Mouse (Mus musculus): ENCODE measurements at regions not wholly inside any gene's neighbourhood (a gene's known extent, or its start where the extent isn't known, plus 50 kb on each side); places are given as distances from the start of the nearest gene placed in this dataset.

DNA sequence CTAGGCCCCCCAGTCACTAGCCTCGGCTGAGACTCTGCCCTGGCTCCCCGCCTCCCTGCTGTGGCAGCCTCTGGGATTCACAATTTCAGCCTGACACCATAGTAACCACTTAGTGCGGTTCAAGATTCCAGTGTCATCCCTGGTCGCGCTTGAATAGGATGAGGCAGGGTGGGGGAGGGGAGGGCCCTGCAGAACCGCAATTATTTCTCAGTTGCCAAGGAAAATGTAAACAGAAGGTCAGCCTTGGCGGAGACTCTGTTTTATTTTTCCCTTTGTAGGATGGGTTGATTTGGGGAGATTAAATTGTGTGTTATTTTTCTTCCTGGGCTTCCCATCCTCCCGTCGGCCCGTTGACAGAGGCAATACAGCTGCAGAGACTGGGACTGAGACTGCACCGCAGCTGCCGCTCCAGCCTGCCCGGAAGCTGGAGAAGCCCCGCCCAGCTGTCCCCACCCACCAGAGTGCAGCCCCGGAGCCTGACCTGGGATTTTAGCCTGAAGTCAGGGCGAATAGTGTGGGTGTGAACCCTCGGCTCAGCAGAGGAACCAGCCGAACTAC is 106.6 kb downstream of the Tpra1 start:
- WGBS = 3% methylated on average over 18 of the region's 18 CpGs
- peak; percentile 73 to 74 for DNase-seq
- peak overlapping the region; percentile 53; the same call in 1 of the 2 replicates for H3K27ac ChIP-seq
- no peaks in the 10 kb centered on the region for H3K79me2 ChIP-seq (replicated peaks; ENCODE audit: control insufficient read depth, insufficient read depth, low read length)
- no peaks in the 10 kb centered on the region for H3K27me3 ChIP-seq (ENCODE audit: control insufficient read depth, insufficient read depth, low read length)
- no peak overlapping the region for H3K9ac ChIP-seq (ENCODE audit: low read depth, low read length)
- peak overlapping the region; percentile 26; the same call in 1 of the 2 replicates for H3K4me3 ChIP-seq
- no peaks in the 10 kb centered on the region for H3K36me3 ChIP-seq (ENCODE audit: control insufficient read depth, insufficient read depth, low read length)
- TF ChIP-seq POLR2A (IDR thresholded peaks at IDR 0.05; ENCODE audit: insufficient read depth, low read depth, low read length) = 0 out of 2 replicates have a peak, but pooled peaks have one; percentile 34
- 0 out of 2 replicates have a peak, but pooled peaks have one; percentile 15 for TF ChIP-seq EP300 (IDR thresholded peaks at IDR 0.05; ENCODE audit: insufficient read depth, low read depth, low read length)
- TF ChIP-seq CTCF (IDR thresholded peaks at IDR 0.05) = no peak
- intact Hi-C loops (cut with DNase I) = no loop called here
- H3K4me1 ChIP-seq (ENCODE audit: control insufficient read depth, insufficient read depth, low read length) = peaks cover 5% of the 10 kb centered on the region

DNA sequence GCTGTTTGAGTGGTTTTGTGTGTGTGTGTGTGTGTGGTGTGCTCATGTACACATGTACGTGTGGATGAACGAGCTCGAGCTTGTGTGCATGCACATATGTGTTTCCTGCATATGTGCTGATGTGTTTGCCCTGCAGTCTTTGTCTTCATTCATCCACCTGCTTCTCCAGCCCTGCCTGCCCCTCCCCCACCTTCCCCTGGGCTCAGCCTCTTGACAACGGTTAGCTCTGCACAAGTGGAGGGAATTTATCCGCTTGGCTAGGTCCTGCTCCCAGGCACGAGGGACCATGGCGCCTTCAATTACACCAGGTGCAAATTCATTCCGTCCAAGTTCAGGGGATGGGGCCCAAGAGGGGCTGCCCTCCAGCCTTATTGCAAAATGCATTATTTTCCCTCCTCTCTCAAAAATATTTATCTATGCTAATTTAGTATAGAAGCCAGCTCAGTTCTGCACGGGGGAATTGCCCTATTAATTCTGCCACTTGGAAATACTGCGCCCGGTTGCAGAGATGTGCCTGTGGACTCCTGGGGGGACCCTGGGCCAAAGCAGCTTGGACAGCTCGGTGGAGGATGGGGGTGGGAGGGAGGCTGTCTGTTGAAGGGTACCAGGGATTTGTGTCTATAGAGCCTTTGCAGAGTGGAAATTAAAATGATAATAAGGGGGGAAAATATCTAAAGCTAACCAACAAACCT is 111.1 kb downstream of the Tpra1 start:
- TF ChIP-seq POLR2A (IDR thresholded peaks at IDR 0.05; ENCODE audit: insufficient read depth, low read depth, low read length) = no peak
- no peak for TF ChIP-seq CTCF (IDR thresholded peaks at IDR 0.05)
- no peak for TF ChIP-seq EP300 (IDR thresholded peaks at IDR 0.05; ENCODE audit: insufficient read depth, low read depth, low read length)
- Histone ChIP-seq H3K9ac (ENCODE audit: low read depth, low read length) (no peak overlapping the region), H3K4me3 (no peak overlapping the region), H3K79me2 (replicated peaks; ENCODE audit: control insufficient read depth, insufficient read depth, low read length) (no peaks in the 10 kb centered on the region), H3K27ac (no peak overlapping the region), H3K36me3 (ENCODE audit: control insufficient read depth, insufficient read depth, low read length) (no peaks in the 10 kb centered on the region), H3K4me1 (ENCODE audit: control insufficient read depth, insufficient read depth, low read length) (peaks cover 5% of the 10 kb centered on the region; the same call in 1 of the 2 replicates), H3K27me3 (ENCODE audit: control insufficient read depth, insufficient read depth, low read length) (no peaks in the 10 kb centered on the region)
- intact Hi-C loops (cut with DNase I) = no loop called here
- 62% methylated on average over 12 of the region's 12 CpGs for WGBS
- no peak for DNase-seq

DNA sequence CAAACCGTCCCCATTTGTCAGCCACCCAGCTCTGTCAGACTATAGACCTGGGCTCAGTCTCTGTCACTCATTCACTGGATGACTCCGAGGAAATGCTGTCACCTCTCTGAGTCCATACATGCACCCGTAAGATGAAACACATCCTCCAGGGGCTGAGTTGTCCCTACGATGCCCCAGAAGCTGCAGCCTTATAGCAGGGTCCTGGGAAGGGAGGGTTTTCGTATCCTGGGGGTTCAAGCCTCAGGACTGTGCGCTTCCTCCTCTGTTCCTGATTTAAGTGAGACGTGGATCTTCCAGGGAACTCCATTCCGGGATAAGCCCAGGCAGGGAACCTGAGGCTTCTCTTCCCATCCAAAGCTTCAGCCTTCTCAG is 111.6 kb downstream of the Tpra1 start:
- intact Hi-C loops (cut with DNase I) = no loop called here
- Histone ChIP-seq H3K27me3 (ENCODE audit: control insufficient read depth, insufficient read depth, low read length) (no peaks in the 10 kb centered on the region), H3K9ac (ENCODE audit: low read depth, low read length) (no peak overlapping the region), H3K27ac (no peak overlapping the region), H3K79me2 (replicated peaks; ENCODE audit: control insufficient read depth, insufficient read depth, low read length) (no peaks in the 10 kb centered on the region), H3K36me3 (ENCODE audit: control insufficient read depth, insufficient read depth, low read length) (no peaks in the 10 kb centered on the region), H3K4me1 (ENCODE audit: control insufficient read depth, insufficient read depth, low read length) (peaks cover 3% of the 10 kb centered on the region; the same call in 1 of the 2 replicates), H3K4me3 (no peak overlapping the region)
- DNase-seq = no peak
- 66% methylated on average over 8 of the region's 8 CpGs for WGBS
- TF ChIP-seq EP300 (IDR thresholded peaks at IDR 0.05; ENCODE audit: insufficient read depth, low read depth, low read length) (no peak), CTCF (IDR thresholded peaks at IDR 0.05) (no peak), POLR2A (IDR thresholded peaks at IDR 0.05; ENCODE audit: insufficient read depth, low read depth, low read length) (no peak)

DNA sequence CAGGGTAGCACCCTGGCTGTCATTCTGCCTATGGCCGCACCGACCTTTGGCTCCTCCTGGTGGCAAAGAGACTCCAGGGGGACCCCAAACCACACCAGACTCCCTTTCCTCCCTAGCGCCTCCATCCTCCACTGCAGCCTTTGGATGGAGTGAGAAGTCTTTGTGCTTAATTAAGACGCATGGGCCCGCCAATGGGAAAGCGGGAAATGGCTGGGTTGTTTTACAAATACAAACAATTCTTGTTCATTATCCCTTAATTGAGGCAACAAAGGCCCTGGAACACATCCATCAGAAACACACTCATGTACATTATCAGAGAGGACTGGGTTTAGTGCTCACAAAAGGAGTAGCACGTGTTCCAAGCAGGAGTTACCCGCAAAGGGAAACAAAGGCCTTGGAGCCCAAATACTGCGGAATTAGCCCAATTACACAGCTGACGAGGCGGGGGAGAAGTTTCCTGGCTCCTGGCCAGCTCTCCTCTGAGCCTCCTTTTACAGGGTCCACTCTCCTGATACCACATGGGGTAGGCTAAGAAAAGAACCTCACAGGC is 122.1 kb downstream of the Tpra1 start:
- Histone ChIP-seq H3K4me3 (no peak overlapping the region), H3K9ac (ENCODE audit: low read depth, low read length) (no peak overlapping the region), H3K27me3 (ENCODE audit: control insufficient read depth, insufficient read depth, low read length) (no peaks in the 10 kb centered on the region), H3K79me2 (replicated peaks; ENCODE audit: control insufficient read depth, insufficient read depth, low read length) (no peaks in the 10 kb centered on the region), H3K27ac (no peak overlapping the region), H3K4me1 (ENCODE audit: control insufficient read depth, insufficient read depth, low read length) (no peaks in the 10 kb centered on the region), H3K36me3 (ENCODE audit: control insufficient read depth, insufficient read depth, low read length) (no peaks in the 10 kb centered on the region)
- no peak for DNase-seq
- TF ChIP-seq EP300 (IDR thresholded peaks at IDR 0.05; ENCODE audit: insufficient read depth, low read depth, low read length) = no peak
- TF ChIP-seq CTCF (IDR thresholded peaks at IDR 0.05) = 0 out of 2 replicates have a peak, but pooled peaks have one; percentile 3
- intact Hi-C loops (cut with DNase I) = no loop called here
- WGBS = 41% methylated on average over 11 of the region's 11 CpGs

DNA sequence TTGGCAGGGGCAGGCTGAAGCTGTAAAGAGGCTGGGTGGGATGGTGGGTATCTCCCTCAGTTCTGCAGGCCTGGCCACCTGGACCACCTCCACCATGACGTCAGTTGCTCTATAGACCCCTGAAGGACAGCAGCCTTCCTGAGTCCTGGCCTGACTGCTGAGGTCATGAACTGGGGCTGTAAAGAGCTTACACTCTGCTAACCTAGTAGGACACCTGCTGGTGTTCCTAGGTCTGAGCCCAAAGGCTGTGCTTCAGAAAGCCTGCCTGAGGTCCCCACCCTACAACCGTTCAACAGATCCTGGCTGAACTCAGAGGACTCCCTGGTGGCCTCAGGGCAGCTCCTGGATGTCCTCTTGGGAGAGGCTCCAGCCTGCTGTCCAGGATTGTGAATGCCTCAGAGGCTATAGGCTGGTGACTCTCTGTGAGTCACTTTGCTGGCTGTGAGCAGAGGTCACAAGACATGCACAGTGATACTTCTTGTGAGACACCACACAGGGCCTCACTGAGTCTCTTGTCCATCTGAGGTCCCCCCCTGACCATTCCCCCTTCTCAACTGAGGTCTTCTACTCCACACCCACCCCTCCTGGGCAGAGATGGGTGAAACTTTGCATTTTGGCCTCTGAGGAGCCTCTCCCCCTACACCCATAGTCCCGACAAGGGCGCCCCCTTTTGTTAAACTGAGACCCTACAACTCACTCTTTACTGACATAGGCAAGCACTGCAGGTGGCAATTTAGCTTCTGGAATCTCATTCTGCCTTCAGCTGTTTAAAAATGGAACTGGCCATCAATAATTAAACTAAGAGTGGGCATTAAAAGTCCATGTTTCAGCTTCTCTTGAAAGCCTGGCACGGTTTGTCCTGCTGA is 131.6 kb downstream of the Tpra1 start:
- Histone ChIP-seq H3K4me3 (no peak overlapping the region), H3K27ac (no peak overlapping the region), H3K27me3 (ENCODE audit: control insufficient read depth, insufficient read depth, low read length) (no peaks in the 10 kb centered on the region), H3K79me2 (replicated peaks; ENCODE audit: control insufficient read depth, insufficient read depth, low read length) (no peaks in the 10 kb centered on the region), H3K36me3 (ENCODE audit: control insufficient read depth, insufficient read depth, low read length) (no peaks in the 10 kb centered on the region), H3K4me1 (ENCODE audit: control insufficient read depth, insufficient read depth, low read length) (0 out of 2 replicates have a peak, but pooled peaks cover 2% of the 10 kb centered on the region), H3K9ac (ENCODE audit: low read depth, low read length) (no peak overlapping the region)
- TF ChIP-seq CTCF (IDR thresholded peaks at IDR 0.05) (peak; percentile 39), EP300 (IDR thresholded peaks at IDR 0.05; ENCODE audit: insufficient read depth, low read depth, low read length) (no peak)
- DNase-seq = no peak
- 34% methylated on average over 5 of the region's 5 CpGs for WGBS
- intact Hi-C loops (cut with DNase I) = loop anchor here (10.0 kb wide), 1 partner anchor 99 kb away; no protein-coding TSS in a partner anchor
